ENCODE assay signal across 17 mouse cellular contexts in the genomic region with DNA sequence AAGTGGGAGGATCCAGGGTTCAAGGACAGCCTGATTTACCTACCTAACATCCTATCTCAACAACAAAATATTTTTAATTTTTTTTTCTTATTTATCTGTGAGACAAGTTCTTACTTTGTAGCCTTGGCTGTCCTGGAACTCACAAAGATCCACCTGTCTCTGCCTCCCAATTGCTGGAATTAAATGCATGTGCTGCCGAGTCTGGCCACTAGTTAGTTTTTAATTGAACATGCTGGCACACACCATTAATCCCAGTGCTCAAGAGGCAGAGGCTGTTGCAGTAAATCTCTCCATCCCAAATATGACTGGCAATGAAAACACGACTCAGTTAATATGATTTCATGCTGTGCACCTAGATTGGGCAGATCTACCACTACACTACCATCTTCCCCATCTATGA. TPM values are rescaled to one million over a fixed set of nuclear protein-coding genes. Genes with fewer than 3 reads are reported as not detected.
"Had no signal": no experiment of that assay in that cellular context is flagged by ENCODE, and none has a peak within 500 bp of the region (broad histone marks: within the 10 kb centered on the region; RNA-seq: fewer than 3 reads in every experiment).

No protein-coding gene starts in this region.

- H3K9ac ChIP-seq: limb, embryonic 13.5 days; liver, embryonic 12.5 days; liver, embryonic 15.5 days; lung, embryonic 15.5 days had no signal

- H3K4me2 ChIP-seq: liver, embryonic 12.5 days; midbrain, embryonic 11.5 days had no signal

- H3K27ac ChIP-seq: limb, embryonic 13.5 days; liver, embryonic 12.5 days; liver, embryonic 15.5 days; lung, embryonic 15.5 days had no signal

- H3K27me3 ChIP-seq: lung, embryonic 15.5 days had no signal

- ATAC-seq: liver, embryonic 12.5 days had no signal

- DNase-seq: kidney, adult 9 months; kidney, postnatal 14 days; kidney, postnatal 4 days; left cerebral cortex, postnatal 4 days; liver; lung, adult 18-20 months; lung, postnatal 10 days; lung, postnatal 4 days; midbrain, embryonic 14.5 days; thymus, postnatal 36 days had no signal

- H3K4me3 ChIP-seq: limb, embryonic 13.5 days; liver, embryonic 12.5 days; liver, embryonic 15.5 days had no signal

- H3K36me3 ChIP-seq: limb, embryonic 13.5 days; liver, embryonic 12.5 days; liver, embryonic 15.5 days; lung, embryonic 15.5 days had no signal

- H3K9me3 ChIP-seq: limb, embryonic 13.5 days; liver, embryonic 12.5 days; liver, embryonic 15.5 days; lung, embryonic 15.5 days had no signal

RNA-seq across cellular contexts. Expression of a gene that starts 53.8 kb away (rescaled TPM):
- total RNA-seq: midbrain, postnatal 0 days had no signal
- polyA plus RNA-seq: midbrain, embryonic 14.5 days; neural tube, embryonic 11.5 days had no signal
